Mouse (Mus musculus): Measurements from ENCODE around the gene Nek6.

DNA sequence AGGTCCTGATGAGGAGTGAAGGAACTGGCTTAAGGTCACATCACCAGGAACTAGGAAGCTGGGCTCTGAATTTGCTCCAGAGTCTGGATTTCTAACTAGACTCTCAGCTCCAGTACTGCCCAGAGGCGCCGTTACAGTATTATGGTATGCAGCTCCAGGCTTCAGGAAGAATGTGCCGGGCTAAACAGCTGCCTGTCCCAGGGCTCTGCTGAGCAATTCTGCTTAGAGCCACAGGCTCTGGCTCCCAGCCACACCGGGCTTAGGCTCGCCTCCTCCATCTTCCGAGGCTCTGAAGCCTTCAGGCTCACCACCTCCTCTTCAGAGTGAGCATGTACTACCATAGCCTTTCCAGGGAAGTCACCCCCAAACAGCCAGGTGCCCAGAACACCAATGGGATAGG is 7.1 kb upstream of the Nek6 start:
- TF ChIP-seq TCF3 (IDR thresholded peaks at IDR 0.05; ENCODE audit: insufficient read length, low read depth) (no peak), TCF12 (IDR thresholded peaks at IDR 0.05; ENCODE audit: insufficient read depth, poor library complexity, severe bottlenecking) (peak; percentile 11), POLR2AphosphoS2 (IDR thresholded peaks at IDR 0.05; ENCODE audit: insufficient read length, low read depth) (no peak), POLR2A (IDR thresholded peaks at IDR 0.05; ENCODE audit: insufficient read length, low read depth) (no peak), MYOD1 (IDR thresholded peaks at IDR 0.05; ENCODE audit: control insufficient read depth in 1 of 3, insufficient read length in 2 of 3, low read depth in 2 of 3) (peak in 2 of 3 experiments; percentile 42 to 64), E2F4 (IDR thresholded peaks at IDR 0.05; ENCODE audit: insufficient read depth) (no peak), USF1 (IDR thresholded peaks at IDR 0.05; ENCODE audit: low read depth) (no peak)

Data from myocyte (in vitro differentiated cells).